Mouse (Mus musculus) thymus, adult 2 months (tissue): Measurements from ENCODE around the gene Mrps10.

Source experiments
- CTCF ChIP-seq: fragments of 200-500 bp; IDR thresholded peaks from 2 replicates; pipeline ENCODE4 v1.5.1; 2012; ENCODE audit warnings: mild to moderate bottlenecking, control low read depth, low read length, moderate library complexity, borderline replicate concordance; ENCODE audit not compliant: control insufficient read depth, poor library complexity, insufficient read depth; ENCODE audit errors: extremely low read depth
- POLR2A ChIP-seq: fragments of 200-500 bp; IDR thresholded peaks from 2 replicates; pipeline ENCODE4 v1.6.1; 2012; ENCODE audit warnings: mild to moderate bottlenecking, low read length, control low read depth, moderate library complexity; ENCODE audit not compliant: control insufficient read depth, poor library complexity, insufficient read depth; ENCODE audit errors: extremely low read depth

- TF ChIP-seq CTCF, result no peak
- TF ChIP-seq POLR2A, result no peak
These were observed 60.2 kb downstream of the Mrps10 start for GRCm38 (mm10) chr17:47428831-47429304.
